Mouse (Mus musculus) neural tube, embryonic 14.5 days (tissue): Measurements from ENCODE around the gene Col27a1. TPM values are rescaled to one million over a fixed set of nuclear protein-coding genes. Genes with fewer than 3 reads are reported as not detected.

Experiments used
- ATAC-seq: fragments of 200-750 bp; cut with Nextera tagmentation; 2 replicates; pipeline ENCODE4 v1.8.0; 2017; ENCODE audit warnings: low read depth, mild to moderate bottlenecking, moderate TSS enrichment, moderate library complexity
- H3K27ac ChIP-seq: fragments of 300-500 bp; sonication (generic); 2 replicates; pipeline ENCODE4 v1.5.1; 2014; ENCODE audit warnings: low read depth, mild to moderate bottlenecking, control low read depth, low read length, moderate library complexity, mixed read lengths
- H3K27me3 ChIP-seq: fragments of 300-500 bp; sonication (generic); 2 replicates; pipeline ENCODE4 v1.6.1; 2014; ENCODE audit warnings: low read length; ENCODE audit not compliant: control insufficient read depth, insufficient read depth
- H3K36me3 ChIP-seq: fragments of 300-500 bp; sonication (generic); 2 replicates; pipeline ENCODE4 v1.6.1; 2014; ENCODE audit warnings: low read length, mixed read lengths; ENCODE audit not compliant: control insufficient read depth, insufficient read depth
- H3K4me1 ChIP-seq: fragments of 300-500 bp; sonication (generic); 2 replicates; pipeline ENCODE4 v1.6.1; 2014; ENCODE audit warnings: low read length; ENCODE audit not compliant: control insufficient read depth, insufficient read depth
- H3K4me2 ChIP-seq: fragments of 300-500 bp; sonication (generic); 2 replicates; pipeline ENCODE4 v1.6.1; 2014; ENCODE audit warnings: mild to moderate bottlenecking, low read depth, low read length, control low read depth
- H3K4me3 ChIP-seq: fragments of 300-500 bp; sonication (generic); 2 replicates; pipeline ENCODE4 v1.5.1; 2014; ENCODE audit warnings: low read depth, low read length, control low read depth, mixed read lengths
- H3K9ac ChIP-seq: fragments of 300-500 bp; sonication (generic); replicated peaks from 2 replicates; pipeline ENCODE4 v1.6.1; 2014; ENCODE audit warnings: low read depth, mild to moderate bottlenecking, control low read depth, low read length, mixed read lengths
- H3K9me3 ChIP-seq: fragments of 300-500 bp; sonication (generic); 2 replicates; pipeline ENCODE4 v1.6.1; 2016; ENCODE audit warnings: low read length; ENCODE audit not compliant: control insufficient read depth
- WGBS: fragments of 180-500 bp; shearing (Covaris S2); extraction: QIAGEN DNeasy Blood & Tissue Kit; methylation state at CpG from one replicate; pipeline ENCODE4 v1.1.7; 2014; 5-methylcytosine and 5-hydroxymethylcytosine counted together
- polyA plus RNA-seq: library from polyadenylated mRNA; unstranded; fragments of >200 nt; fragmentation: Nextera tagmentation; extraction: Ambion mirVana; gene quantifications from 2 replicates; pipeline ENCODE4 v1.2.1, GENCODE M21; 2014

The Col27a1 gene
- polyA plus RNA-seq, 1 experiment from 2014 or later = 1.2 TPM

- no peak overlapping the region for H3K4me2 ChIP-seq
- H3K27ac ChIP-seq = no peak overlapping the region
- WGBS = 85% methylated on average over 5 of the region's 5 CpGs
- no peak for ATAC-seq
- H3K9me3 ChIP-seq = no peaks in the 10 kb centered on the region
- no peaks in the 10 kb centered on the region for H3K27me3 ChIP-seq
- H3K9ac ChIP-seq = no peak overlapping the region
- H3K36me3 ChIP-seq = no peaks in the 10 kb centered on the region
- no peaks in the 10 kb centered on the region for H3K4me1 ChIP-seq
- H3K4me3 ChIP-seq = no peak overlapping the region
These were observed 69.5 kb downstream of the Col27a1 start for GRCm38 (mm10) chr4:63283319-63283718.

GRCm38 (mm10) chr4:63286034-63286433 lies 72.2 kb downstream of the Col27a1 start:
- Histone ChIP-seq H3K27me3 (no peaks in the 10 kb centered on the region), H3K27ac (no peak overlapping the region), H3K4me1 (no peaks in the 10 kb centered on the region), H3K4me2 (no peak overlapping the region), H3K9ac (no peak overlapping the region), H3K9me3 (no peaks in the 10 kb centered on the region), H3K4me3 (no peak overlapping the region), H3K36me3 (no peaks in the 10 kb centered on the region)
- WGBS = 90% methylated on average over 4 of the region's 4 CpGs
- ATAC-seq = no peak

- Histone ChIP-seq H3K4me1 (no peaks in the 10 kb centered on the region), H3K4me2 (no peak overlapping the region), H3K9me3 (no peaks in the 10 kb centered on the region), H3K27me3 (no peaks in the 10 kb centered on the region), H3K36me3 (no peaks in the 10 kb centered on the region), H3K9ac (no peak overlapping the region), H3K4me3 (no peak overlapping the region), H3K27ac (no peak overlapping the region)
- ATAC-seq = no peak
- 85% methylated on average over 5 of the region's 5 CpGs for WGBS
These were observed 74.7 kb downstream of the Col27a1 start for GRCm38 (mm10) chr4:63288497-63288896.

- no peak overlapping the region for H3K4me2 ChIP-seq
- H3K4me1 ChIP-seq = no peaks in the 10 kb centered on the region
- no peaks in the 10 kb centered on the region for H3K27me3 ChIP-seq
- no peak overlapping the region for H3K27ac ChIP-seq
- whole genome bisulfite sequencing = 85% methylated on average over 2 of the region's 2 CpGs
- no peak overlapping the region for H3K9ac ChIP-seq
- ATAC-seq = no peak
- no peaks in the 10 kb centered on the region for H3K9me3 ChIP-seq
- no peak overlapping the region for H3K4me3 ChIP-seq
- H3K36me3 ChIP-seq = no peaks in the 10 kb centered on the region
These were observed 76.3 kb downstream of the Col27a1 start for GRCm38 (mm10) chr4:63290081-63290480.

GRCm38 (mm10) chr4:63291075-63291474 lies 77.3 kb downstream of the Col27a1 start:
- H3K27me3 ChIP-seq = no peaks in the 10 kb centered on the region
- 33% methylated on average over 7 of the region's 7 CpGs for WGBS
- H3K9ac ChIP-seq = no peak overlapping the region
- H3K4me2 ChIP-seq = no peak overlapping the region
- no peak overlapping the region for H3K4me3 ChIP-seq
- H3K36me3 ChIP-seq = no peaks in the 10 kb centered on the region
- 0 out of 2 replicates have a peak overlapping the region, but pooled peaks have one; percentile 1 for H3K27ac ChIP-seq
- H3K9me3 ChIP-seq = no peaks in the 10 kb centered on the region
- ATAC-seq = peak; percentile 90
- no peaks in the 10 kb centered on the region for H3K4me1 ChIP-seq

DNA sequence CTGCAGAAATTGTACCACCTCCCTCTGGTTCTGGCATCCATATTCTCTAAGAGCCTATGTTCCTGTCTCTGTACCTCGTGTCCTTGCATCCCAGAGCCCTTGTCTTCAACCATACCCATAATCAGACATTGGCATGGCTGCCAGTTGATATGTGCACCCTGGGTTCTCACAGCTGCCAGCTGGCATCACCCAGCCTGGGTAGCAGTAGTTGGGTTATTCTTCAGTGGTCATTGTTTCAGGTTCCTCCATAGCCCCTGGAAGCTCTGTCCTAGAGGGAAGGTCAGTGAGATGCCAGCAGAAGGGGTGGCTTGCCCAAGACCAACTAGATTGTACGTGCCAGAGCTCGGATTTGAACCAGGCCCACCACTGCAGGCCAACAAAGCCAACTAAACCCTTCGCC lies 77.9 kb downstream of the Col27a1 start:
- Histone ChIP-seq H3K4me1 (no peaks in the 10 kb centered on the region), H3K4me2 (no peak overlapping the region), H3K27ac (0 out of 2 replicates have a peak overlapping the region, but pooled peaks have one; percentile 1), H3K4me3 (no peak overlapping the region), H3K27me3 (no peaks in the 10 kb centered on the region), H3K9ac (no peak overlapping the region), H3K36me3 (no peaks in the 10 kb centered on the region), H3K9me3 (no peaks in the 10 kb centered on the region)
- WGBS = 93% methylated on average over 4 of the region's 4 CpGs
- no peak for ATAC-seq

GRCm38 (mm10) chr4:63295641-63296040 lies 81.8 kb downstream of the Col27a1 start:
- Histone ChIP-seq H3K9me3 (no peaks in the 10 kb centered on the region), H3K27me3 (no peaks in the 10 kb centered on the region), H3K27ac (no peak overlapping the region), H3K4me1 (no peaks in the 10 kb centered on the region), H3K9ac (no peak overlapping the region), H3K36me3 (no peaks in the 10 kb centered on the region), H3K4me2 (no peak overlapping the region), H3K4me3 (no peak overlapping the region)
- ATAC-seq = no peak
- 89% methylated on average over 1 of the region's 1 CpGs for WGBS

DNA sequence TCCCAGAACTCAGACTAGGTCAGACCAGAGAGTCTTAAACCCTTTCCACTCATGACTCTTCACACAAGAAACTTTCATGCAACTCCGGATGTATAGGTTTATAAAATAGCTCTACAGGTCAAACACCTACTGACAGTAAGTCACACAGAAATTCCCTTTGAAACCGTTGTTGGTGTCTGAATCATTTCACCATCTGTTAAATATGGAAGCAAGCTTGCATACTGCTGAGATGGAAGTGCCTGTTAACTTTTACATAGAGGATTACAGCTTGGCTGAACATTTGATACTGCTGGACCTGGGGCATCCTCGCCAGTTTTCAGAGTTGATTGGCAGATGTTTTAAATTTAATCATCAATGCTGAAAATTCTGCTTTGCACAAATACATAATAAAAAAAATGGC lies 82.5 kb downstream of the Col27a1 start:
- WGBS = 73% methylated on average over 3 of the region's 3 CpGs
- no peak overlapping the region for H3K4me2 ChIP-seq
- H3K9me3 ChIP-seq = no peaks in the 10 kb centered on the region
- H3K27ac ChIP-seq = no peak overlapping the region
- no peak for ATAC-seq
- no peaks in the 10 kb centered on the region for H3K36me3 ChIP-seq
- no peaks in the 10 kb centered on the region for H3K27me3 ChIP-seq
- no peak overlapping the region for H3K4me3 ChIP-seq
- H3K9ac ChIP-seq = no peak overlapping the region
- H3K4me1 ChIP-seq = no peaks in the 10 kb centered on the region

DNA sequence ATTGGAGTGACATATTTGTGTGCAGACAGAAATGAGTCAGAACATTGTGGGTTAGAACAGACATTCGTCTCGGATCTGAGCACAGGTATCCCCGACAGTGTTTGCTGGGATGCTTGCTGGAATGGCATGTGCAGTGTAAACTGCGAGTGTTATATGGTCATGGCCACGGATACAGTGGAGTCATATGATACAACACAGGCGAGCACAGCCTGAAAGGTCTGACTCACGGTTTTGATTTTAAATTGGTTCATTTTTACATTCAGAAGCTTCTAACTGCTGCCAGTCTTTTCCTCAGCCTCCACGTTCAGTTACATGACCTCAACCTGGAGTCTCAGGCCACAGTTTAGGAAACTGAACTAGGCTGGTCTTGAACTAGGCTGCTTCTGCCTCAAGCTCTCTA lies 83.1 kb downstream of the Col27a1 start:
- no peaks in the 10 kb centered on the region for H3K4me1 ChIP-seq
- WGBS = 92% methylated on average over 8 of the region's 8 CpGs
- no peak overlapping the region for H3K27ac ChIP-seq
- H3K4me2 ChIP-seq = no peak overlapping the region
- ATAC-seq = no peak
- H3K9ac ChIP-seq = no peak overlapping the region
- H3K36me3 ChIP-seq = no peaks in the 10 kb centered on the region
- no peak overlapping the region for H3K4me3 ChIP-seq
- no peaks in the 10 kb centered on the region for H3K9me3 ChIP-seq
- no peaks in the 10 kb centered on the region for H3K27me3 ChIP-seq

DNA sequence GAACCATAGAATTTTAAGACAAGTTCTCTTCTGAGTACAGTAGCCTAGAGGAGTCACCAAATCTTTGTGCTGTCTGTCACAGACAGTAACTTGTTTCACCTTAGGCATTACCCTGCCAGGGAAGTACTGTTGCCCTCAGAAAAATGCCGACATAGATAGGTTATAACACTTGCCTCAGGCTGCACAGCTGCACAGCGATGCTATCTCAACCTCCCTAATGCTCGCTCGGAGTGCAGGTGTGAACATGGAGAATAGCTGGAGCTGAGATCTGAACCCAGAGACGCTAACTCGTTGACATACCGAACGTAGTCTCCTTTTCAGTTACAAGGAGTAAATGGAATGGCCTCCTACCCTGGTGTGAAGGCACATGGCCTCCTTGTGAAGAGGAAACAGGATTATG lies 84.4 kb downstream of the Col27a1 start:
- no peak overlapping the region for H3K4me2 ChIP-seq
- no peaks in the 10 kb centered on the region for H3K36me3 ChIP-seq
- no peak overlapping the region for H3K27ac ChIP-seq
- no peaks in the 10 kb centered on the region for H3K27me3 ChIP-seq
- H3K4me1 ChIP-seq = no peaks in the 10 kb centered on the region
- no peaks in the 10 kb centered on the region for H3K9me3 ChIP-seq
- no peak overlapping the region for H3K4me3 ChIP-seq
- 94% methylated on average over 8 of the region's 8 CpGs for WGBS
- no peak for ATAC-seq
- H3K9ac ChIP-seq = no peak overlapping the region
